Mouse (Mus musculus) T-cell, adult 66 days (primary cell): ENCODE data around the gene Dnajc5. TPM values are rescaled to one million over a fixed set of nuclear protein-coding genes. Genes with fewer than 3 reads are reported as not detected.

Experiments used
- total RNA-seq, 2 experiments: library from RNA; stranded (reverse); gene quantifications; 3 replicates in 1 of 2; 4 replicates in 1 of 2; pipeline ENCODE4 v1.2.4; 2023

Dnajc5 gene
- 100 to 1,000 TPM; 131 to 137 TPM for total RNA-seq

GRCm38 (mm10) chr2:181520118-181520935, at the start of gene Dnajc5:
Dnajc5 (plus strand) TSS chr2:181520485.

DNA sequence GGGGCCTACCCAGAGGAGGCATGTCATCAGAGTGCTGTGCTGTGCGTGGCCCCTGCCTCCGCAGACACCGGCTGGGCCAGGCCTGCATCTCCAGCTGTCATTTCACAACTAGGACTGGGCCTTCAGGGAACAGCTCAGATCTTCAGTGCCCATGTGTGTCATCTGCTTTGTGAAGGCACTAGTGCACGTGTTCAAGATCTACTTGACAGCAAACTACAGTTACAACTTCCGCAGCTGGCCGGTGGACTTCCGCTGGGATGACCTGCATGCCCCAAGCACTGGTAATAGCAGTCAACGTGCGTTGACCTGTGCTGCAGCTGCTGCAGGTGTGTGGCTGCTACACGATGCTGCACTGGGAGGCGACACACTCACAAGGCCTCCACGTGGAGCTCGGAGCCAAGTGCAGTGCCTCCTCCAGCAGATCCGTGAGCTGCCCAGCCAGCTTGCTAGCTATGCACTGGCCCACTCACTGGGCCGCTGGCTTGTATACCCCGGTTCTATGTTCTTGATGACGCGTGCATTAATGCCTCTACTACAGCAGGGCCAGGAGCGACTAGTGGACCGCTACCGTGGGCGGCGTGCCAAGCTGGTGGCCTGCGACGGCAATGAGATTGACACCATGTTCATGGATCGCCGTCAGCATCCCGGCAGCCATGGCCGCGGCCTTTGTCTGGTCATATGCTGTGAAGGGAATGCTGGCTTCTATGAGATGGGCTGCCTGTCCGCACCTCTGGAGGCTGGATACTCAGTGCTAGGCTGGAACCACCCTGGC, 26.9 kb upstream of the Dnajc5 start, which contains the start of gene Abhd16b:
Gene Abhd16b, plus strand, starts transcription at position 51 of the 772 bp plus-strand sequence.

GRCm38 (mm10) chr2:181496831-181497547, 23.3 kb upstream of the Dnajc5 start, which contains the start of gene Tpd52l2:
Tpd52l2 (plus strand) TSS chr2:181497142.

GRCm38 (mm10) chr2:181584411-181584942, 64.2 kb downstream of the Dnajc5 start, which contains the start of gene Uckl1:
Uckl1 (minus strand) TSS chr2:181584892.

GRCm38 (mm10) chr2:181591528-181592085, 71.3 kb downstream of the Dnajc5 start, which contains the start of gene Prpf6:
Prpf6 (plus strand) TSS chr2:181591868.

DNA sequence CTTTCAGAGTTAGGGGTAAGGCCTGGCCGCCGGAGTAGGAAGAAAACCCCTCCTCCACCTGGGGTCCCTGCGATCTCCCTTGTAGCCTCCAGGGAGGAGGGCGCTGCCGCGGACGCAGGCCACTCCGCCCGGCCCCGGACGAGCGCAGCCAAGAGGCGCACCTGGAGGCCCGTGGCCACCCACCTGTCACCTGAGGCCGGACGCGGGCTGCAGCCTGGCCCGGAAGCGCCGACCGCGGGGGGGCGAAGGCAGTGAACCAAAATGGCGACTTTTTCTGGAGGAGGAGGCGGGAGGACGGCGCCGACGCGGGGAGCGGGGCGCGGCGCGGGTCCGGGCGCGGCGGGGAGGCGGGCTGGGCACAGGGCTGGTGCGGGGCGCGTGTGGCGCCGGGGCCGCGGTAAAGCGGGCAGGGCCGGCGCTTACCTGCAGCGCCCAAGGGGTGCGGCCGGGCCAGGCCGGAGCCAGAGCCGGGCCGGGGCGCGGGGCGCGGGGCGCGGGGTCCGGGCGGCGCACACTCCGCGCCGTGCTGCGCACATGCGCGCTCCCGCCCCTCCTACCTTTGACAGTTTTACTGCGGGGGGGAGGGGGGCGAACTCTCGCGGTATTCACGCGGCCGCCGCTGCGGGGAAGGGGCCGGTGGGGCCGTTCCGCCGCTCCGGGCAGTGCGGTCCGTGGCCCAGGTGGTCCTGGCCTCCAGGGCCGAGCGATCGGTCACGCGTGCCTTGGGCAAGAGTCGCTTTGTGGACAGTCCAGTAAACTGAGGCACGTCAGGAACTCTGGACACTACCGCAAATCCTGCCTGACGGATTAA, 72.2 kb downstream of the Dnajc5 start, which contains the start of gene Zfp512b:
Gene Zfp512b, minus strand, starts transcription at position 573 of the 811 bp plus-strand sequence.

DNA sequence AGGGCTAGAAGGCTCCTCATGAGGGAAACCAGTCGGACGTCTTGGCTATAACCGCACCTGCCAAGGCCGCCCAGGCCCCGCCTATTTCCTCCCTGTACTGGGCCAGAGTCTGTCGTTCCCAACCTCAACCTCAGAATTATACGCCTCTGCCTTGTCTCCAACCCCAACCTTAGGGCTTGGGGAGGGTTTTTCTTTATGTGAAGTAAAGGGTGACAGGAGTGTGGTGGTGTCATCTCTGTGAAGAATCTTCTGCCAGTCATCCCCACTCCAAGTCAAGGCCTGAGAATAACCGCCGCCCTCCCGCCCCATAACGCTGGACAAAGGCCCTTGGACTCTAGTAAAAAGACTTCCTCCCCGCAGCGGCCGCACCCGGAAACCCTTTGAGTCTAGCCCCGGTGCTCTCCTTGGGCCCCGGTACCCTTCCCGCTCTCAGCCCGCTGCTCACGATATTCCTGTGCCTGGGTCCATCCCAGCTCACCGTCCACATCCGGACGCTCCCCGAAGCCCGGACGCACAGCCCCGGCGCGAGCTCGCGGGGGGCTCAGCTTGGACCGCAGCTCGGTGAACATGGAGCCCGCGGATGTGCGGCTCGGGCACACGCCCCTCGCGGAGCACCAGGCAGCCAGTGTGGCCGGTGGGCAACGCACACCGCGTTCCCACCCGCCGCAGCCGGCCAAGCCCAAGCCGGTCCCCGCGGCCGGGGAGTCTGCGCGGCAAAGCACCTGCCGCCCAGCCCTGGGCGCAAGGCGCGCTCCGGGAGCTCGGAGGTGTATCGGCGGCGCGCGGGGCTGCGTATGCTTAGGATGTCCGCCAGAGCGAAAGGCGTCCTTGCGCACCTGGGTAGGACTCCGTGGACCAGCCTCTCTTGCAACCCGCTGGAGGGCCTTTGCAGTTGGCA, 78.4 kb downstream of the Dnajc5 start, which contains the start of gene Samd10:
Gene Samd10, minus strand, starts transcription at position 759 of the 898 bp plus-strand sequence.

Other genes with a start within 250 kb of the Dnajc5 start
- 10 to 100 TPM; 39.1 to 40.4 TPM for gene Gmeb2, start 232.4 kb upstream of the Dnajc5 start, total RNA-seq
- gene Stmn3, start 206.0 kb upstream of the Dnajc5 start, total RNA-seq, result not detected
- 100 to 1,000 TPM; 126 to 141 TPM for gene Rtel1, start 200.7 kb upstream of the Dnajc5 start, total RNA-seq
- 100 to 1,000 TPM; 126 to 143 TPM for gene Zgpat, start 155.6 kb upstream of the Dnajc5 start, total RNA-seq
- 100 to 1,000 TPM in 1 of 2 experiments, 10 to 100 TPM in 1; 95.6 to 110 TPM for gene Arfrp1, start 155.1 kb upstream of the Dnajc5 start, total RNA-seq
- 100 to 1,000 TPM; 260 to 278 TPM for gene Lime1, start 140.4 kb upstream of the Dnajc5 start, total RNA-seq
- under 1 TPM; 0.27 to 0.67 TPM for gene Zbtb46, start 61.1 kb upstream of the Dnajc5 start, total RNA-seq
- not detected for gene Abhd16b, start 27.3 kb upstream of the Dnajc5 start, total RNA-seq
- 10 to 100 TPM; 81.9 to 88.8 TPM for gene Tpd52l2, start 23.3 kb upstream of the Dnajc5 start, total RNA-seq
- gene Uckl1, start 64.4 kb downstream of the Dnajc5 start, total RNA-seq, result 100 to 1,000 TPM; 156 to 204 TPM
- gene Prpf6, start 71.4 kb downstream of the Dnajc5 start, total RNA-seq, result 10 to 100 TPM; 60.2 to 63.9 TPM
- 10 to 100 TPM; 67.3 to 81.5 TPM for gene Zfp512b, start 72.3 kb downstream of the Dnajc5 start, total RNA-seq
- 10 to 100 TPM; 15.5 to 17.5 TPM for gene Samd10, start 78.7 kb downstream of the Dnajc5 start, total RNA-seq
- gene Gm29797, start 136.5 kb downstream of the Dnajc5 start, total RNA-seq, result under 1 TPM in 1 of 2 experiments, not detected in 1; 0.79 TPM
- not detected for gene Sox18, start 151.2 kb downstream of the Dnajc5 start, total RNA-seq
- gene Tcea2, start 159.8 kb downstream of the Dnajc5 start, total RNA-seq, result 10 to 100 TPM; 17.0 to 19.9 TPM
- gene Rgs19, start 173.5 kb downstream of the Dnajc5 start, total RNA-seq, result 100 to 1,000 TPM; 124 to 128 TPM
- gene Lkaaear1, start 178.0 kb downstream of the Dnajc5 start, total RNA-seq, result not detected
- gene Oprl1, start 194.5 kb downstream of the Dnajc5 start, total RNA-seq, result under 1 TPM; 0.23 to 0.39 TPM
- gene Myt1, start 242.8 kb downstream of the Dnajc5 start, total RNA-seq, result not detected